Mouse (Mus musculus): ENCODE results near the gene Lrrk1.

GRCm38 (mm10) chr7:66323252-66324015 lies 64.7 kb downstream of the Lrrk1 start:
- TF ChIP-seq CTCF (IDR thresholded peaks at IDR 0.05) (no peak), EP300 (IDR thresholded peaks at IDR 0.05; ENCODE audit: insufficient read depth, low read depth, low read length) (0 out of 2 replicates have a peak, but pooled peaks have one; percentile 44), POLR2A (IDR thresholded peaks at IDR 0.05; ENCODE audit: insufficient read depth, low read depth, low read length) (no peak)
